In the genomic region with DNA sequence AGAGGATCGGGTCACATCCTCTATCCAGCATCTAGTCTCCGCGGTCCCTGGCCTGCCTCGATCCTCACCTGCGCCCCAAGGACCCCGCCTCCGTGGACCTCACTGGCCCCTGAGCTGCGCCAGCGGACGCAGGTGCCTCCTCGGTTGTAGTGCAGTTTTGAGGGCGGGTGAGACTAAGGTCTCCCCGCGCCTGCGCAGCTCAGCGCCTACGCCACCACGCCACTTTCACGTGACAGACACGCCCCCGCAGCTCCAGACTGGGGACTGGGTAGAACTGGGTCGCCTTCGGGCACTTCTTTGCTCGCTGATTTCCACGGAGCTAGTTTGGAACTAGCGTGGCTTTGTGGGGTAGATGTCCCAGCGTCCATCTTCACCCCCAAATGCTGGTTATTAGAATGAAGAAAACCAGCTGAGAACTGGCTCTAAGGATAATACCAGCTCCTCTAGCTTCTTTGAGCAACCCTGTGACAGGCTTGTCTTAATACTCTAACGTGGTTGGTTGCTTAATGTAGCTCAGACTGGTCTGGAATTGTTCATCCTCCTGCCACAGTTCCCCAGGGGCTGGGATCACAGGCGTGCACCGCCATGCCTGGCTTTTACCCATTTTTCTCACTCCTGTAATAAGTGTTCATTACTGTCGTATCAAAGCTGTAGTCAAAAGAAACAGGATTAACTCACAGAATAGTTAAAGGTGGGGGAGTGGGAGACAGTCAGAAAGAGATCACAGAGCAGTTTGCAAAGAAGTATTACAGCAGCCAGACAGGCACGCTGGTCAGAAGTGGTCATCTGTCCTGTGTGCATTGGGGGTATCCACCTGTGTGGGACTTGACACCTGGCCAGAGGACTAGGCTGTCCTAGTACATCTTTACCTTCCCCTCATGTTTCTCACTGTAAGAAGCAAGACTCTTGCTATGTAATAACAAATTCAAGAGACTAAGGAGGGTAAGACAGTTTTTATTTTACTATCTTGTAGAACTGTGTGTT, we compare ENCODE assay signal across 8 mouse cellular contexts. TPM values are rescaled to one million over a fixed set of nuclear protein-coding genes. Genes with fewer than 3 reads are reported as not detected.
DNase-seq lines count a peak whose midpoint lies in the region; ATAC-seq and TF ChIP-seq lines count a peak whose summit lies in the region.

A gene (minus strand): TSS at position 159 of the 984 bp plus-strand sequence.

- 2% methylated on average over 32 of the region's 32 CpGs for WGBS in forebrain, embryonic 12.5 days
- WGBS in heart, embryonic 16.5 days: 3% methylated on average over 32 of the region's 32 CpGs
- WGBS in liver, embryonic 13.5 days (ENCODE audit: insufficient replicate concordance): 5% methylated on average over 32 of the region's 32 CpGs
- 4% methylated on average over 32 of the region's 32 CpGs for WGBS in stomach, embryonic 14.5 days

- no peaks in the 10 kb centered on the region for H3K36me3 ChIP-seq in E14TG2a.4 (ENCODE audit: insufficient read depth, low read length)
- H3K36me3 ChIP-seq in forebrain, embryonic 12.5 days (replicated peaks): no peaks in the 10 kb centered on the region
- no peaks in the 10 kb centered on the region for H3K36me3 ChIP-seq in heart, embryonic 16.5 days (ENCODE audit: control insufficient read depth, insufficient read depth)
- H3K36me3 ChIP-seq in liver, embryonic 13.5 days: no peaks in the 10 kb centered on the region
- no peaks in the 10 kb centered on the region for H3K36me3 ChIP-seq in stomach, embryonic 14.5 days (ENCODE audit: control insufficient read depth, insufficient read depth, low read length)

- DNase-seq in c-Kit-positive CD71-positive TER-119-positive erythroid progenitor cells, embryonic 14.5 days (ENCODE audit: low spot score): peak; percentile 87
- DNase-seq in kidney, postnatal 25 days: peak; percentile 93 to 96
- DNase-seq in liver, embryonic 13.5 days: peak; percentile 89
- DNase-seq in natural killer cell, adult 2 months (ENCODE audit: low spot score in 2 of 2): peak; percentile 76 to 89

- no peak for TF ChIP-seq CTCF in E14TG2a.4 (conservative IDR thresholded peaks at IDR 0.05; ENCODE audit: low read length)

- peaks cover 77% of the 10 kb centered on the region for H3K27me3 ChIP-seq in E14TG2a.4 (ENCODE audit: insufficient read depth, low read length)
- 0 out of 2 replicates have a peak, but pooled peaks cover 9% of the 10 kb centered on the region for H3K27me3 ChIP-seq in forebrain, embryonic 12.5 days
- H3K27me3 ChIP-seq in heart, embryonic 16.5 days (ENCODE audit: control insufficient read depth, insufficient read depth, low read length): no peaks in the 10 kb centered on the region
- no peaks in the 10 kb centered on the region for H3K27me3 ChIP-seq in liver, embryonic 13.5 days
- no peaks in the 10 kb centered on the region for H3K27me3 ChIP-seq in stomach, embryonic 14.5 days (ENCODE audit: control insufficient read depth, insufficient read depth, low read length)

- peak within 1 kb of the TSS; percentile 68 for H3K4me2 ChIP-seq in forebrain, embryonic 12.5 days
- H3K4me2 ChIP-seq in heart, embryonic 16.5 days (ENCODE audit: low read depth, low read length): peak within 1 kb of the TSS; percentile 95
- H3K4me2 ChIP-seq in liver, embryonic 13.5 days: peak within 1 kb of the TSS; percentile 97
- H3K4me2 ChIP-seq in stomach, embryonic 14.5 days (replicated peaks; ENCODE audit: low read depth, low read length): peak within 1 kb of the TSS; percentile 75

- no peaks in the 10 kb centered on the region for H3K9me3 ChIP-seq in E14TG2a.4 (ENCODE audit: low read length)
- no peaks in the 10 kb centered on the region for H3K9me3 ChIP-seq in forebrain, embryonic 12.5 days
- H3K9me3 ChIP-seq in heart, embryonic 16.5 days (replicated peaks; ENCODE audit: control insufficient read depth, low read length): no peaks in the 10 kb centered on the region
- H3K9me3 ChIP-seq in liver, embryonic 13.5 days (replicated peaks): no peaks in the 10 kb centered on the region
- H3K9me3 ChIP-seq in stomach, embryonic 14.5 days (ENCODE audit: control insufficient read depth, low read depth, low read length): no peaks in the 10 kb centered on the region

- H3K27ac ChIP-seq in forebrain, embryonic 12.5 days: peak within 1 kb of the TSS; percentile 42; the same call in 1 of the 2 replicates
- H3K27ac ChIP-seq in heart, embryonic 16.5 days (ENCODE audit: low read length): peak within 1 kb of the TSS; percentile 60
- peak within 1 kb of the TSS; percentile 85 for H3K27ac ChIP-seq in liver, embryonic 13.5 days
- H3K27ac ChIP-seq in stomach, embryonic 14.5 days (ENCODE audit: low read length): no peak within 1 kb of the TSS

- peak; percentile 99 for ATAC-seq in forebrain, embryonic 12.5 days (ENCODE audit: low FRiP score)
- ATAC-seq in heart, embryonic 16.5 days (replicated peaks; ENCODE audit: extremely low read depth, insufficient read depth, low FRiP score): peak; percentile 93
- peak; percentile 95 for ATAC-seq in liver, embryonic 13.5 days (ENCODE audit: low read depth)
- peak; percentile 94 for ATAC-seq in stomach, embryonic 14.5 days (ENCODE audit: insufficient number of reproducible peaks, insufficient read depth, low FRiP score, low read depth)

- H3K9ac ChIP-seq in forebrain, embryonic 12.5 days: peak within 1 kb of the TSS; percentile 67
- H3K9ac ChIP-seq in heart, embryonic 16.5 days (ENCODE audit: low read length): peak within 1 kb of the TSS; percentile 87
- H3K9ac ChIP-seq in liver, embryonic 13.5 days: peak within 1 kb of the TSS; percentile 91
- H3K9ac ChIP-seq in stomach, embryonic 14.5 days (replicated peaks; ENCODE audit: low read depth, low read length): peak within 1 kb of the TSS; percentile 43

- peaks cover 14% of the 10 kb centered on the region for H3K4me1 ChIP-seq in E14TG2a.4 (replicated peaks; ENCODE audit: low read depth, low read length)
- peaks cover 12% of the 10 kb centered on the region for H3K4me1 ChIP-seq in forebrain, embryonic 12.5 days
- peaks cover 22% of the 10 kb centered on the region for H3K4me1 ChIP-seq in heart, embryonic 16.5 days (ENCODE audit: control insufficient read depth, insufficient read depth, low read length)
- H3K4me1 ChIP-seq in liver, embryonic 13.5 days (replicated peaks): peaks cover 74% of the 10 kb centered on the region
- 0 out of 2 replicates have a peak, but pooled peaks cover 3% of the 10 kb centered on the region for H3K4me1 ChIP-seq in stomach, embryonic 14.5 days (ENCODE audit: control insufficient read depth, insufficient read depth, low read length)

- H3K4me3 ChIP-seq in E14TG2a.4 (replicated peaks; ENCODE audit: low read length): peak within 1 kb of the TSS; percentile 76
- H3K4me3 ChIP-seq in forebrain, embryonic 12.5 days (replicated peaks): peak within 1 kb of the TSS; percentile 61
- H3K4me3 ChIP-seq in heart, embryonic 16.5 days (ENCODE audit: low read length): peak within 1 kb of the TSS; percentile 74
- H3K4me3 ChIP-seq in liver, embryonic 13.5 days (replicated peaks): peak within 1 kb of the TSS; percentile 73
- H3K4me3 ChIP-seq in stomach, embryonic 14.5 days (ENCODE audit: low read depth, low read length): peak within 1 kb of the TSS; percentile 51

RNA-seq across cellular contexts. Expression of the gene that starts here (rescaled TPM):
- polyA plus RNA-seq in forebrain, embryonic 12.5 days (2016; fragmentation: Nextera tagmentation; extraction: Ambion mirVana): 50.5 and 54.0 TPM in 2 replicates
- polyA plus RNA-seq in heart, embryonic 16.5 days (2015; fragmentation: Nextera tagmentation; extraction: Ambion mirVana): 35.8 and 40.3 TPM in 2 replicates
- 67.9 and 78.3 TPM in 2 replicates for polyA plus RNA-seq in liver, embryonic 13.5 days (2015; fragmentation: Nextera tagmentation; extraction: Ambion mirVana)
- polyA plus RNA-seq in stomach, embryonic 14.5 days (2014; fragmentation: Nextera tagmentation; extraction: Ambion mirVana): 42.7 and 45.8 TPM in 2 replicates
